Mouse (Mus musculus) spleen, postnatal 36 days (tissue): ENCODE data around the gene Mtmr12.
A peak's percentile ranks its signal among the peaks of the same experiment; 100 is the strongest.

Experiments
- DNase-seq, 2 experiments: peaks; one replicate each; pipeline ENCODE4 v3.0.0; 2022; ENCODE audit warnings: low spot score in 2 of 2, mixed read lengths in 1 of 2

The Mtmr12 gene

DNA sequence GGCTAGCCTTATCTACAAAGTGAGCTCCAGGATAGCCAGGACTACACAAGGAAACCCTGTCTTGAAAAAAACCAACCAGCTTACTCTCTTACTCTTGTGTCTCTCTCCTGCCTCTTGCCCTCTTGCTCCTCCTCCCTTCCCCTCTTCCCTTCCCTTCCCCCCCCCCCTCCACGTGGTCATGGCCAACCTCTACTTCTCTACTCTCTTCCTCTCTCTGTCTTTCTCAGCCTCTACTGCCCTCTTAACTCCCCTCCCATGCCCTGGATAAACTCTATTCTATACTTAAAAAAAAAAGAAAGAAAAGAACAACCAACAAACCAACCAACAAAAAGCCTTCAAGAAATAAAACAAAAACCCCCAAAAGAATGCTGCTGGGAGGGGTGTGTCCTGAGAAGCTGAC lies 30.7 kb downstream of the Mtmr12 start:
- DNase-seq: no peak

- no peak for DNase-seq
These were observed 31.2 kb downstream of the Mtmr12 start for GRCm38 (mm10) chr15:12235983-12236382.

DNA sequence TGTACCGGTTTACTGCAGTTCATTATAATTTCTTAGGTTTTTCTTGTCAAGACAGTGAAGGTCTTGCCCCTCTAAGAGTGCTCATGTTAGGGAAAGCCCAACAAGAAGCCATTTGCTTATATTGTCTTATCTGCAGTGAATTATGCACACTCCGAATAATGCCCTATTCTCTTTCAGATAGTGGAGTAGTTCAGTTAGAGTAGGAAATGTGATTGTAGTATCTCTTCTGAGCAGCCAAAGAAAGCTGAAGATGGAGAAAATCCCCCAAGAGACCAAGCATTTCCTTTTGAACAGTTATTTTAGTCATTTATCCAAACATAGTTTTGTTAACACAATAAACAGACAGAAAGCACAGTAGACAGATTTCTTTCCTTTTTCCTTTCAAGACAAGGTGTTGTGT lies 32.1 kb downstream of the Mtmr12 start:
- no peak for DNase-seq

DNA sequence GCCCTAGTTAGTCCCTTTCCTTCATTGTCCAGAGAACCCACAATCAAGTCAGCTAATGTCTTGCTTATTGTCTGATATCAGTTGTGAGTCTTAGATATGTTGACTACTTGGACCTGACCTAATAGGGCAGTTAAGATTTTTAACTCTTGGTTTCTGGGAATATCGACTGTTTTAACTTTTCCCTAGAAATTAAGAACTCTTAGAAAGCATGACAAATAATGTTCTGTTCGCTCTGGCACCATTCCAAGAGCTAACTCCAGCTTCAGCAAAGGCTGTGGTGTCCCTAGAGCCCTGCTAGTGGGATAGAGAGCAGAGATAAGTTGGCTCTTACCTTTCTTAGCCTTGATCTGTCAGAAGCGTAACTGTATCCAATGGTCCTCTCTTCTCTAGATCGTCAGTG lies 32.7 kb downstream of the Mtmr12 start:
- no peak for DNase-seq

DNA sequence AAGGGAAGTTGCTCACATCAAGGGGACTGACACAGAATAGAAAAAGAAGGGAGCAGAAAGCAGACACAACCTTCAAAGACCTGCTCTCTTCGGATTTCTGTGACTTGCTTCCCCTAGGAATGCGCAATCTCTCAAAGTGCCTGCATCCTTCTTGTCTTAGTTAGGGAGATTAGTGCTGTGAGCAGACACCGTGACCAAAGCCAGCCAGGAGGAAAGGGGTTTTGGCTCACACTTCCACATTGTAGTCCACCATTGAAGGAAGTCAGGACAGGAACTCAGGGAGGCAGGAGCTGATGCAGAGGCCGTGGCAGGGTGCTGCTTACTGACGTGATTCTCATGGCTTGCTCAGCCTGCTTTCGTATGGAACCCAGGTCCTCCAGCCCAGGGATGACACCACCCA lies 33.5 kb downstream of the Mtmr12 start:
- no peak for DNase-seq

DNA sequence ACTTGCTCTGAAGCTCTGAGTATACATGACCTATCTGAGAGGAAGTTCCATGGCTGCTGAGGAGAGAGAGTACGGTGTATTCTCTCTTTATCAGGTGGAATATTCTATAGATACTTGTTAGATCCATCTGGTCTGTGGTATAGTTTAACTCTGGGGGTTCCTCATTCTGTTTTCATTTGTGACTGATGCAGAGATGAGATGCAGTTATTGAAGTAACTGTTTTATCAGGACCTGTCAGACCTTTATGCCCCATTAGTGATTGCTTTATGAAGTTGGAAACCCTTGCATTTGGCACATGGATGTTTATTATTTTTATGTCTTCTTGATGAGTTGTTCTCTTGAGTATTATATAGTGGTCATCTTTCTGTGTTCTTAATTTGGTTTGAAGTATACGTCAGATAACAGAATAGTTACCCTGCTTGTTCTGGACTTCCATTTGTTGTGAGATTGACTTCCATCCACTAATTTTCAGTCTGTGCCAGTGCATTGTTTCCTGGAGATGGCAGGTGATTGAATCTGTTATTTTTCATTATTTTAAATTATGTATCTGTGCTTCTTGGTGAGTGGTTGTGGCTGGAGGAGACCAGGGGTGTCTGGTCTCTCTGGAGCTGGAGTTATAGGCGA lies 36.0 kb downstream of the Mtmr12 start:
- DNase-seq: no peak

GRCm38 (mm10) chr15:12243792-12244191 lies 39.0 kb downstream of the Mtmr12 start:
- no peak for DNase-seq

GRCm38 (mm10) chr15:12245580-12246359 lies 40.9 kb downstream of the Mtmr12 start:
- no peak for DNase-seq

DNA sequence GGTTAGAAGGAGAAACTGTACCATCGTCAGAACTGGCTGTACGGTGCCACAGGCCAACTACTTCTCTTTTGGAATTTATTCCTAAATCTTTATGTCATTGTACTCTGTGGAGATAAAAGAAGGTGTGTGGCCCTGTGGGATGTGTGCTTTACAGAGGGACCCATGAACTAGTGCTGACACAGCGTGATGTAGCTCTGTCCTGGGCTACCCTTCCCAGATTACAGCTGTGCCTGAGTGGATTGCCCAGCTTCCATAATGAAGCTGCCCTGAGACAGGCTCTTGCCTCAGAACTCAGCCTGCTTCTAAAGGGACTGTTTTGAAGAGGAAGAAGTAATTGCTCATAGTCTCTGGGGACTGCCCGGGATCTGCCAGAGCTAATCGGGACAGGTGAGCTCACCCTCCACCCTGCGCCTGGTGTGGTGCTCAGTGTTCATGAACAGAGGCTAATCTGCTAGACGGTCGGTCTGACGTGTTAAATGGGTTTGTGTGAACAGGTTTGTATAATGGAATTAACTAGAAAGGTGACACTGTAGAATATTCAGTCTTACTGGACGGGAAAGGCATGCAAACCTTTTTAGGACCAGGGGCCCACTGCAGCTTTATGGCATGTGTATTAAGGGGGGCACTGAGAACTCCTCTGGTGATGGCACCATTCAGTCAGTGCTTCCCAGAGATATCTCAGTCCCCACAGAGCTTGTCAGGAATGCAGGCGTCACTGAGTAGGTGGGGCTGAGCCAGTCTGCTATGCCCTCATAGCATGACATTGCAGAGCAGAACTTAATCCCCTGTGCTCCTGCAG lies 41.7 kb downstream of the Mtmr12 start:
- DNase-seq: no peak

DNA sequence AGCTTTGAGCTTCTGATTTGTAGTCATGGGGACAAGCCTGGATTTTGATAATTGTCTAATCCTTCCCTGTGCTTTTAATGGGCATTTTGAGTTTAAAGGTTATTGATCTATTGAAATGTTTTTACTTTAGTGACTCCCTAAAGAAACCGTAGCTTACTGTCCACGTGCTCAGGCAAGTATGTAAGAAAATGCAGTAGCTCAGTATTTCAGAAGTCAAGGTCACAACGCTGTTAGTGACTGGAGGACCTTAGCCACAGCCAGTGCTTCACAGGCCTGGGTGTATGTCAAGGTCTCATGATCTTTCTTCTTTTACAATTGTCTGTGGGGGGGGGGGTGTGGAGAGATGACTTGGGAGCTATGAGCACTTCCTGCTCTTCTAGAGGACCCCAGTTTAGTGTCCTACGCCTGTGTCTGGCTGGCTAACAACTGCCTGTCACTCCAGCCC lies 42.4 kb downstream of the Mtmr12 start:
- DNase-seq: no peak

DNA sequence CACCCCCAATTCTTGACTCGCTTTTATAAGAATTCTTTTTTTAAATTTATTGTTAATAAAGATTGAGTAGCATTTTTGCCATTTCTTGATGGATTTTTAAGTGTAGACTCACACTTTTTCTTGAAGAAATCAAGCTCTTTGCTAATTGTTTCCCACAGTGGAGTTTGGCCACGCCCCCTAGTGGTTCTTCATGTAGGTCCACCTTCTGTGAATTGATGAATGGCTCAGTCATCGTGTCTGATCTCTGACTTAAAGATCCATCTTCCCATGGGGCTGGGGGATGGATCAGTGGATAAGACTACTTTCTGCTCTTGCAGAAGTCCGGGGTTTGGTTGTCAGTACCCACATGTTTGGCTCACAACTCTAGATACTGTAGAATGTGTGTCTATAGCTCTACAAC lies 43.5 kb downstream of the Mtmr12 start:
- peak; percentile 21 to 42 for DNase-seq

DNA sequence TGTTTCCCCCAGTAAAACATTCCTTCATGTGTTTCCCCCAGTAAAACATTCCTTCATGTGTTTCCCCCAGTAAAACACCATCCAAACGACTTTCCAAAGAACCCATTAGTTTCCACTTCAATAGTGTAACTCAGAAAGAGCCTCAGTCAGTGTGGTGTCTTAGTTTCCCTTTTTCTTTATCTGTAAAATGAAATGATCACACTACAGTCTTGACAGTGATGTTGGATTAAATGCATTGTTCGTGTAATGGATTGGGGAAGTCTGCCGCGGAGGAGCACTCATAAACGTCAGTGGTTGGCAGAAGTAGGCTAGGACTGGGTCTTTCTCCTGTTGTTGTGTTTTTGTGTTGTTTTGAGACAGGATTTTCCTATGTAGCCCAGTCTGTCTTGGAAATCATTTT lies 45.5 kb downstream of the Mtmr12 start:
- DNase-seq: no peak

DNA sequence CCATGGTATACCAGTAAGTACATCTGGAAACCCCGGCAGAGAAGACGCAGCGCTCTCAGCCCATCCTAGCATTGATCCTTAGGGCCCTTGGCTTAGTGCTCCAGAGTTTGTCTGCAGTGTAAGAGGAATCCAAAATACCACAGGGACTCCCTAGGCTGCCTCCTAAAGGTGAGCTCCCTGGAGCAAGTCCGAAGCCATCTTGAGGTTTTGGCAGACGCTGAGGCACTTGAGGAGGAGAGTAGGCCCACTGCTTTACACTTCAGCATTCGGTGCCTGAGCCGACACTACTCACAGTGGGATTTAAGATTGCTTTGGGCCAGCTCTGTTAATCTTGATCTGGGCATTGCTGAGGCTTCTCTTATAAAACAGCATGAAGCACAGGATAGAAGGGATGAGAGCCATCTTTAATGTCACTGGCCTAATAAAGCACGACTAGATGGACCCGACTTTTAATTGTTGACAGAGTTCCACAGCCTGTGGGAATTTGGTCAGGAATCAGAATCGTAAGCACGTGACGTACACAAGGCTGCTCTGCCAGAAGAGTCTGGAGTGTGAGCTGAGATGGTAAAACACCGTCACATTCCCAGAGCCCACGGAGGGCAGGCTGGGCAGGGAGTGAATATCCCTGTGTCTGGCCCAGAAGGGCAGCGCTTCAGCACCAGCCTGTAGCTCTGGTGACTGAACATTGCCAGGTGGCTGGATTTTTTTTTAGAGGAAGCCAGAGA lies 46.8 kb downstream of the Mtmr12 start:
- no peak for DNase-seq

GRCm38 (mm10) chr15:12252141-12252489 lies 47.3 kb downstream of the Mtmr12 start:
- DNase-seq: no peak

DNA sequence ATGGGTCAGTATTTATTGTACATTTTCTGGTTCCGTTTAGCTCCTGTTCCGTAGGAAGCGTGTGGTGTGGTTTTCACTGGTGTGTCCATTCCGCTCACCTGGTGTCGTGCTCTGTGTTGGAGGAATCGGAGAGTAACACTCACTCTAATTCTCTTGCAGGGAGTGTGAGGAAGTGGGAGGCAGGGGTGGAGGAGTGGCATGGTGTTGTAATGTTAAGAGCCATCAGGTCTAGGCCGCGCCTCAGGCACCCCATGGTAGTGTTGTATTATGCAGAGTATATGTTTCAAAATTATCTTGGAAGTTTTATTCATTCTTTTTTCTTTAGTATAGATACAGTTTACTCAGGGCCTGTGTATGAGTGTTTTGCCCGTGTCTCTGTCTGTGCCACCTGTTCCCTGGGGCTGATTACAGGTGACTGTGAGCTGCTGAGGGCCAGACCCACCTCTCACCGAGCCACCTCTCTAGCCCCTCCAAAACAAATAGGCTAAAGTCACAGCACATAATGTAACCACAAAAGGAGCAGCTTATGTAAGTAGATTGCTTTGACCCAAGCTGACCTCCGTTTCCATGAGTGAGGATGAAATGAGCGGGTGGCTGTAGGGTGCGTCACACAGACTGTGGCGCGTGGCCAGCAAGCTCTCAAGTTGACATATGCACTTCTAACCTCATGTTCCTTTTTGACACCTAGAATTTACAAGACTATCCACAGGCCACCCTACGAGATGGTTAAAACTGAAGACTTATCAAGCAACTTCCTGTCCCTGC lies 53.1 kb downstream of the Mtmr12 start:
- no peak for DNase-seq

DNA sequence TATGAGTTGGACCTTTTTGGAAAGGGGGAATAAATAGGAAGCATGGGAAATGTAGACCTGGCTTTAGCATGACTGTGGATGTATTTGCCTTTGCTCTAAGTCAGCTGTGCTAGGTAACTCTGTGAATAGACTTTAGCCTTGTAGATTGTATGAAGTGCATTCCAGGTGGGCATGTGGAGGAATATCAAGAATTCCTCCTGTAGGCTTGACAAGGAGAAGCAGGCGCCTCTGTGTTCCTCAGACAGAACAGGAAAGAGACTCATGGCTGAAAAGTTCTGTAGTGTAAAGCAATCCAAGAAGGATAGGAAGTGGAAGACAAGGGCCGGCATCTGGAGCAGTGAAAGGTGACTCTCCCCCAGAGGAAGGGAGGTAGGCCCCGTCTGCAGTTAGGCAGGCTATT lies 58.2 kb downstream of the Mtmr12 start:
- no peak for DNase-seq

- DNase-seq: no peak
These were observed 61.6 kb downstream of the Mtmr12 start for GRCm38 (mm10) chr15:12266460-12266859.

GRCm38 (mm10) chr15:12268021-12268420 lies 63.2 kb downstream of the Mtmr12 start:
- peak; percentile 43 to 47 for DNase-seq

GRCm38 (mm10) chr15:12271340-12271739 lies 66.5 kb downstream of the Mtmr12 start:
- no peak for DNase-seq

DNA sequence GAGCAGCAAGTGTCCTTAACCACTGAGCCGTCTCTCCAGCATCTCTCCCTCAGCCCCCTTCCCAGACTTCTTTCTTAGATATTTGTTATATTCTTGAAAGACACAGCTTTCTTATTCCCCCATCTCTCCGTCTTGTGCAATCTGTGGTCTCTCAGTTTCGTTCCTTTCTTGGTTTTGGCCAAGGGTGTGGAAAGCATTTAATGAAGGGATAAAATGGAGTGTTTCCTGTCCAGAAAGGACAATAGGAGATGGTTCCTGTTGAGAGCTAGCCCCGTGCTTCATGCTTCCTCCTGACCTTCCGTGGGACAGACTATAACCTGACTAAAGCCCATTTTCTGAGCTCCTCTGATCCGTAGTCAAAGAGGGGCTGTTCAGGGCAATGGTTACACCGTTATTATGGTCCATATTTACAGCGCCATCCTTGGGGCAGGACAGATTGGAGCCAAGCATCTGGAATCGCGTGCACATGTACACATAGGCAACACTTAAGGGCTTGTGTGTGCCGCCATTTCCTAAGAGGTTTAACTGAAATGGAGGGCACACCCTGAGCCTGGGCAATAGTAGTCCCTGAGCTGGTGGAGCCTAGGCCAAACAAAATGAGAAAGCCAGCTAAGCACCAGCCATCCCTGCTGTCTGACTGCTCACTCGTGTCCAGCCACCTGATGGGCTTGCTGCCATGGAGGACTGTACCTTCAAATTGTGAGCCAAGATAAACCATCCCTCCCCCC lies 68.7 kb downstream of the Mtmr12 start:
- DNase-seq: no peak
